Mouse (Mus musculus) brain, embryonic 14.5 days (tissue): ENCODE results near the gene Hus1b. TPM values are rescaled to one million over a fixed set of nuclear protein-coding genes. Genes with fewer than 3 reads are reported as not detected.
A peak's percentile ranks its signal among the peaks of the same experiment; 100 is the strongest.

Experiments
- DNase-seq: peaks from one replicate; pipeline ENCODE4 v3.0.0-alpha.2; 2011; ENCODE audit warnings: low read depth
- CTCF ChIP-seq: fragments of 200-500 bp; IDR thresholded peaks from 2 replicates; pipeline ENCODE4 v1.5.1; 2012; ENCODE audit warnings: inconsistent platforms, mild to moderate bottlenecking, moderate library complexity, borderline replicate concordance; ENCODE audit not compliant: insufficient read depth, insufficient read length; ENCODE audit errors: extremely low read depth
- POLR2A ChIP-seq: fragments of 200-500 bp; IDR thresholded peaks from 2 replicates; pipeline ENCODE4 v1.6.1; 2012; ENCODE audit warnings: mild to moderate bottlenecking, inconsistent platforms, borderline replicate concordance; ENCODE audit not compliant: poor library complexity, insufficient read depth, insufficient read length, severe bottlenecking; ENCODE audit errors: extremely low read depth
- polyA plus RNA-seq: library from polyadenylated mRNA; depleted of rRNA; stranded (reverse); fragments of >200 nt; gene quantifications from 2 replicates; pipeline ENCODE4 v1.2.3, GENCODE M21; 2012; rRNA removed

Hus1b gene
- polyA plus RNA-seq = 0.15 TPM in 1 of 2 replicates, not detected in the other

GRCm38 (mm10) chr13:30947540-30947939 is at the start of gene Hus1b:
TSS of gene Hus1b (minus strand) at chr13:30947759.
- TF ChIP-seq CTCF (no peak), POLR2A (no peak)
- no peak for DNase-seq

GRCm38 (mm10) chr13:30994249-30994858 is 46.8 kb upstream of the Hus1b start:
- DNase-seq = no peak
- TF ChIP-seq CTCF = no peak
- TF ChIP-seq POLR2A = no peak

- TF ChIP-seq POLR2A (no peak), CTCF (peak; percentile 71; the same call in 1 of the 2 replicates)
- peak; percentile 83 for DNase-seq
These were observed 46.3 kb upstream of the Hus1b start for GRCm38 (mm10) chr13:30993819-30994218.

GRCm38 (mm10) chr13:30990233-30990632 is 42.7 kb upstream of the Hus1b start:
- TF ChIP-seq CTCF = no peak
- TF ChIP-seq POLR2A = no peak
- no peak for DNase-seq

GRCm38 (mm10) chr13:30989710-30990109 is 42.2 kb upstream of the Hus1b start:
- no peak for DNase-seq
- no peak for TF ChIP-seq CTCF

GRCm38 (mm10) chr13:30987686-30988085 is 40.1 kb upstream of the Hus1b start:
- TF ChIP-seq CTCF = no peak
- TF ChIP-seq POLR2A = no peak
- DNase-seq = no peak

- no peak for DNase-seq
- TF ChIP-seq CTCF (no peak), POLR2A (no peak)
These were observed 39.4 kb upstream of the Hus1b start for GRCm38 (mm10) chr13:30986934-30987455.

- peak; percentile 82 for DNase-seq
These were observed 38.3 kb upstream of the Hus1b start for GRCm38 (mm10) chr13:30985598-30986466.

GRCm38 (mm10) chr13:30985275-30985597 is 37.7 kb upstream of the Hus1b start:
- TF ChIP-seq CTCF (no peak), POLR2A (no peak)
- DNase-seq = no peak

More at GRCm38 (mm10) chr13:30985598-30986466, 38.3 kb upstream of the Hus1b start:
- TF ChIP-seq CTCF (no peak), POLR2A (no peak)

- DNase-seq = no peak
These were observed 34.1 kb upstream of the Hus1b start for GRCm38 (mm10) chr13:30981666-30982065.

GRCm38 (mm10) chr13:30978224-30978623 is 30.7 kb upstream of the Hus1b start:
- TF ChIP-seq CTCF (no peak), POLR2A (no peak)
- DNase-seq = peak; percentile 79

More at GRCm38 (mm10) chr13:30981666-30982065, 34.1 kb upstream of the Hus1b start:
- TF ChIP-seq POLR2A (no peak), CTCF (peak; percentile 46; the same call in 1 of the 2 replicates)
